Mouse (Mus musculus) cerebellum, postnatal 10 days (tissue): ENCODE results near the gene Nav3.
A peak's percentile ranks its signal among the peaks of the same experiment; 100 is the strongest.

Experiments used
- DNase-seq, 2 experiments: peaks; one replicate each; pipeline ENCODE4 v3.0.0; 2021; ENCODE audit warnings: mixed read lengths in 2 of 2

Nav3 gene

DNA sequence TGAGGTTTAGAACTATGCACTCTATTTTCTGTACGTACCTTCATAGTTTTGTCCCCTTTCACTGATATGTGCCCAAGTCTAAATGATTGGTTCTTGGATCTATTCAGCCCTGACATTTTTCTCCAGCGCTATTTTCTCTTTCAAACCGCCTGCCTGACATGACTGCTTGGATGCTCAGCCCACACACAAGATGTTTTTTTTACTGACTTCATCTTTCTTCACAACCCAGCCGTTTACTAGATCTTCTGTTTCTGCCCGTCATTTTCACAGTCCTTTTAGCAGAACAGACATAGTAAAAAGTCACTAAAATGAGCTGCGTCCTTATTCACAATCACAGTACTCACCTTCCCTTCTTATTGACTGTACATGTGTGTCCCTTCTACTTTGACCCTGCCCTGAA is 656.8 kb downstream of the Nav3 start:
- DNase-seq: no peak

DNA sequence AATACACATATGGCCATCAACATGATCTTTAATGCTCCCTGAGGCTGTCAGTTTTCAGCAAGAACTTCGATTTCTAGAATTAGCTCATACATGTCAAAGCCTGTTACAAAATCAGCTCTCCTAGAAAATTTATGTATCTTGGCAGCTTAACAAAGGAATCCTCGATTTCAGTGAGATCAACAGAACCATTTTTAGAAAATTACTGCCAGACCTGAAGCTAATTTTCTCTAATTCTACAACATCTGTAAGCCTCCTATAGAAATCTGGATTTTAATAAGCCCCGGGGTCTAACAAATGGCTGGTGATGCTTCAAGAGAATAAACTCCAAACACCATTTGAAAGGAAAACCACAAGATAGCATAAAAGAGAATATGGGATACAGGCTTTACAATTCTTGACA is 659.0 kb downstream of the Nav3 start:
- no peak for DNase-seq

DNA sequence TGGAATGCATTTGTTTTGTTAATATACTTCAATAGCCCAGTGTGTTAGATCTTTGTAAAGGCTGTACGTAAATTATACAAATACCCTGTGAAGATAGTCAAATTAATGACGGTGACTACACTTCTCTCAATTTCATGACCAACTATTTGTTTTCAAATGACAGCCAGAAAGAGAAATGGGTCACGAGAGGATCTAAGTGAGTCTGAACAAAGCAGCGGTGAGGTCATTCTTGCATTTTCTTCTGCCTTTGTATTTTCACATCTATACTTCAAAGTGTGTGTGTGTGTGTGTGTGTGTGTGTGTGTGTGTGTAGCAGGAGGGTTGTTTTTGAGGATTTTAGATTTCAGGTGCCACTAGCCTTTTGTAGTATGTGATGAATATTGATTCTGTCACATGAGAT is 662.5 kb downstream of the Nav3 start:
- DNase-seq: no peak

DNA sequence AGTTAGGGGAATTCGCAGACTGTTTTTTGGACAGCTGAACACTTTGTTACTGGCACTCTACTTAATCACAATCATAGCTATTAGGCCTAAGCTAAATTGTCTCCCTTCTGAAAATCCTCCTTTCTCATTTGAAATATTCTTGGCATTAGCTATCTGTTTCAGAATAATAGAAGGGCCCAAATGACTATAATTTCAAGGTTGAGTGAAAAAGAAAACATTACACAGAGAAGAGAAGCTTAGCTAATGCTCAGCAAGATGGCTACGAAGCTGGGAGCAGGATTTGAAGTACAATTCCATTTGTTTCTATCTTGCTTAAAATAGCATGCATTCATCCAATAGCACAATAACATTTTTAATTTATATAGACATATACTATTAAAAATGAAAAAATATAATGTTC is 667.3 kb downstream of the Nav3 start:
- no peak for DNase-seq

DNA sequence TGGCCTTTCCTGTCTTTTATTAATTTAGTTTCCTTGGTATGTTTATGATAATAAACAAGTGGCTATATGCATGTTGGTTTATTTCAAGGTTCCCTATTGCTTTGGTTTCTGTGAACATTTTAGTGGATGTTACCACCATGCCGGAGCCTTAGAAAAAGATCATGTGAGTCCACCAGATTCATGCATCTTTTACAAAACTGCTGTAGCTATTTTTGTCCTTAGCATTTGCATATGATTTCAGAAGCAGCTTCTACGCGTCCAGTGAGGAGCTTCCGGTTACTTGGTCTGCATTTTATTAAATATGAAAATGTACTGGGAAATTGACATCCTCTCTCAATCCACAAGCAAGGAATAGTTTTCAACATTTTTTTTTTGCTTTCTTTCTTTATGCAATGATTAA is 676.9 kb downstream of the Nav3 start:
- DNase-seq: no peak

DNA sequence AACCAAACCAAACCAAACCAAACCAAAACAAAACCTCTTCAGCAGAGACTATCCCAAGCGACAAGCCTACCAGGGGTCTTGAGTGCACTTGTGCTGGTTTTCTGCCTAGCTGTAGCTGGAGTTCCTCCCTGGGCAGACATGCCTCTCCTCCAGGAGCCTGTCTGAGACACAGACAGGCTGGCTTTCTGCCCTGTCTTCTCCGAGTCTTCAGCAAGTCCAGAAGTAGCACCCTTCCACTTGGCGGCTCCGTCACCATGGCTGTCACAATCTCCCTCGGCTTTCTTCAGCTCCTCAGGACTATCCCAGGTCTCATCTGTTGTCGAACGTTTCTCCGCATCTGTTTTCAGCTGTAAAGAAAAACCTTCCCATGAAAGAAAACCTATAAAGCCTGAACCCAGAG is 686.9 kb downstream of the Nav3 start:
- no peak for DNase-seq

DNA sequence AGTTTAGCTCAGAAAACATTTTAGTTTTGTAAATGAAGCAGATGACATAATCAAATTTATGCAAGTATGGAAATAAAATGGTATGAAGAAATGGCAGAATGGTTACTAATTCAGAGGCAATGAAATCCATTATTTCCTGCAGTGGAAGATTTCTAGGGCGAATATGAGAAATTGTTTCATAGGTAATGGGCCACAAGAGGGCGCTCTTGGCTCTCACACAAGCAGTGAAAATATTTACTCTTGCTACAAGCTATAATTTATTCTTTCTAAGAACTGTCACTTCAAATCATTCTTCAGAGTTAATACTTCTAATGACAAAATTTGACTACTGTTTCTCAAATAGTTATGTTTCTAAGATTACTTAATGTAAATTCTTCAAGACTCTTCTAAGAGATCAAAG is 690.4 kb downstream of the Nav3 start:
- peak; percentile 79 to 85 for DNase-seq

DNA sequence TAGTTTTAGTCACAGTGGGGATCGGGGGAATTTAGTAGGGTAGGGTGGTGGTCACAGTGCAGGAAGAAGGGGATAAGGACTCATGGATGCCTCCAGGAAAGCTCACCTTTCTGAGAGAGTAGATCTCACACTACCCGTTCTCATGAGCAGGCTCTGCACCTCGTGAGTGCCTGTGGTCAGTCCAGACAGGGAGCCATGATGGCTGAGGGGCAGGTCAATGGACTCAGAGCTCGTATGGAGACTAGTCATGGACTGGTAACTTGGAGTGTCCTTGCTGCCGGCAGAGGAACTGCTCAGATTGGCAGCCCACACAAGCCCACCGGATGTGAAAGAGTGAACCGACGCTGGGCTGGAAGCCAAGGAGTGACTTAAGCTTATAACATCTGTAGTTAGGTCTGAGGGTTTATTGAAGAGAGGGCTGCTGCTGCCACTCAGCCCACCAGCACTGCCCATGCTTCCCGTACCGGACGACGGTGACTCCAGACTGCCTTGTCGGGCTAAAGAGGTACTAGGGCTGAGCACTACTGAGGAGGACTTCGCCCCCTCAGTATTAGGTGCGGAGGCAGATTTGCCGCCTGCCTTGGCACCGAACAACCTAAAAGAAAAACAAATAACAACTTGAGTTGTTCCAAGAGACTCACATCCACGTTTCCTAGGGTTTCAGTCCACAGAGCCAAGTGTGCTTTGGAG is 691.4 kb downstream of the Nav3 start:
- DNase-seq: no peak

DNA sequence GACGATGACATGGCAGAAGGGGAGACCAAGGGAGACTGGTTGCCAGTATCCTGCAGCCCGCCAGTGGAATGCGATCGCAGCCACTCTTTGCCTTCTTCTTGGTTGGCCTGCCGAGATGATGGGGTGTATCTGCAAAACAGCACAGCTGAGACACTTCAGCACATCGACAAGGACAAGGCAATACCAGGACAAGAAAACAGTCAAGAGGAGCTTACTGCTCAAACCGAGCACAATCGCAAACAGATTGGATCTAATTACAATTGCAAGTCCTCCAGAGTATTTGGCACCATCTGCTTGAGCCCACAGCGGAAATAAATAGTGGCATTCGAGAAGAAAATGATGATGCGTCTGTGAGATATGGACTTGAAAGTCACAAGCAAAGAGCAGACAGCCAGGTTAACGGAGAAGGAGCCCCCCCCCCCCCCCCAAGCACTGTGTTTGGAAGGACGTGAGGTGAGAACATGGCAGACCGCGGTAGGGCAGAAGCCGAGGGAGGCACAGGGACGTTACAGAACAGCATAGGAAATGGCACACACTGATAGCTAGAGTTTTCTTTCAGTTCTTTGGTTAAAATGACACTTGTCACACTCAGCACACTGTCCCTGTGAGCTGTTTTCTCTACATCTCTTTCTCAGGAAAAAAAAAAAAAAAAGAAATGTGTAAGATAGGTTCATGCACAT is 696.9 kb downstream of the Nav3 start:
- peak; percentile 49 to 52 for DNase-seq

DNA sequence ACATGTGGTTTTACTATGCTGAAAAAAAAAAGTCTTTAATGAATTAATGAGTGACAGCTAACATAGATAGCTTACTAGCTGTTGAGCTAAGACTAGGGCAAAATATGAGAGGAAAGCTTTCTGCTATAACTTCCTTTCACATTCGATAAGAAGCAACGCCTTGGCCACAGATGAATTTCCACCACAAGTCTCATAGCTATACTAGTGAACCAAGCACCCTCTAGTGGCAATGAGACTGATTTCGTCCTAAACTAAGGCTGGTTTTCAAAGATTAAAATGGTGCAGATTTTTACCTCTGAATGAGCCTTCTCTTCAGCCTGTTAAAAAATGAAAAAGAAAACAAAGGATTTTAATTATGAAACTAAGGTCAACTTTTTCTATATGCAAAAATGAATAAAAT is 709.1 kb downstream of the Nav3 start:
- peak; percentile 52 to 69 for DNase-seq

DNA sequence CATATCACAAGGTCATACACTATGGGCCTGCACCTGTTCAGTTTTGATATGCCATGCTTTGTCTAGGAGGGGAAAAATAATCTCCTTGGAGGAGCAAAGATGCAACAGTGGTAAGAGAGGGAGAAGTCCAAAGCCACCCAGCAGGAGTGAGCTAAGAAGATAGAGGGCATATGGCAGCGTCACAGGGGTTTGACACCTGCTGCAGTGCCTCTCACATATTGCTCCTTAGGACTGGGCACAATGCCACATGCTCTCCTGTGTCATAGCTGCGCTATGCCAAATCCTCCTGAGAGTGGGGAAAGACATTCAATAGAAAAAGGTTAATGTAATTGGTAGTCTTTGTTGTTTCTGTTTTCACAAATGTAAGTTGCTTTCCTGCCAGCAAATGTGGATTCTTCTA is 714.3 kb downstream of the Nav3 start:
- peak; percentile 92 to 96 for DNase-seq

DNA sequence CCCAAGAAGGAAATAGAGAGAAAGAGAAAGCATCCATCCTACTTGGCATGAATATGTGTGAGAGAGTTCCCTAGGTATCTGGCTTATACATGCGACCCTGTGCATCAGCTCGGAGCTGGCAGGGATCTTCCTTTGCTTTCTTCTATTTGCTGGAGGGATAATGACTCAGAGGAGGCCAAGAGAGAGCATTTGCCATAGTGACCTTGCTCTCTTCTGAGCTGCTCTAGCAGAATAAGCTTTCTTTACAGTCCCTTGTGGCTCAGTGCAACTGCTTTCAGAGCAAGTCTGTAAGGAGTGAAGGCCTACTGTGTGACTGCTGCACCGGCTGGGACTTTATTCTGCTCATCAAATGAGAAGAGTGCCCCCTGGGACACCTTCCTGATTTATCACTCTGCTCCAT is 715.7 kb downstream of the Nav3 start:
- DNase-seq: peak; percentile 62 to 69

DNA sequence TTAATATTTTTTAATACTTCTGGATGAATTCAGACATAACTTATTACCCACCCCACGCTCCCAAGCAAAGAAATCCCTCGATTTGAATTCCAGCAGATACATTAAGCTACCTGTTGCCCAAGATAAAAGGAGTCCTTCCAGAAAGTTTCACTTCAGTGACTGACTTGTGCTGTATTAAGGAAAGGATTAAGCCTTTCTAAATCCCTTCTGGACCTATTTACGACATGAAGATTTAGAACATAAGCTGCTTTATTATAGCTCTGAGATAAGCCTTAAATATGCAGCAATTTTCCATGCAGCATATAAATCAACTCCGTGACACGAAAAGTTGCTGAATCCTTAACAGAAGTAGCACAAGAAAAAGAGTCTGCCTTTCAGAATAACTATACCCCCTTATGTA is 732.4 kb downstream of the Nav3 start:
- DNase-seq: no peak

DNA sequence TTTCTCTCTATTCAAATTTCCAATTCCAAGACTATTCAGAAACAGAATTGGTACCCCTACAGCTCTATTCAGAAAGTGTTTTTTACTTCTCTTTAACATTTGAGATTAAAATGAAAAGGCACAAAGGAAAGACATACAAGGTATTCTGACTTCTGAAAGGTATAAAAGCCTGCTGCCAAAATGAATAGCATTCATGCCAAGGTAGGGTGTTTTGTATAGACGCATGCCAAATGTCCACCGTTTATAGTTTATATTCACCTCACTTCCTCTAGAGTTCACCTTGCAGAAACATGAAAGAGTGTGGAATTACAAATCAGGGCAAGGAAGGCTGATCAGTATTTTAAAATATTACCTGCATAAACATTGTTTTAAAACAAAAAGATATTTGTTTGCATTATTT is 737.2 kb downstream of the Nav3 start:
- DNase-seq: peak; percentile 33 to 43

DNA sequence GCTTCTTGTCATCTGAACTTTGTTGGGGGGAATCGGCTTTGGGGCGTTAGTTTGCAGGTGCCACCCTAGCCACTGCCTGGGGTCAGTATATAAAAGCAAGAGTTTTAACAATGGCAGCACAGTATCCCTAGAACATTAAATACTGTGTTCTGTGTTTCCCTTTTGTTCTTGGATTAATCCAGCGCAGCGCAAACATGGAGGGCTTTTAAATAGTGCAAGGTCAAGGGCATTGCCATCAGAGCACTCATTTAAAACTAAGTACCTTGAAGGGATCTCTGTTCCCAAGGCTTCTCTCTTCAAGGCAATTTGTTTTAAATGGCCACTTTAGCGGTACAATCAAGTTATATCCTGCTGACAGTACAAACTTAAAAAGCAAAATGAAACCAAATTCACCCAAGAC is 737.6 kb downstream of the Nav3 start:
- DNase-seq: no peak

DNA sequence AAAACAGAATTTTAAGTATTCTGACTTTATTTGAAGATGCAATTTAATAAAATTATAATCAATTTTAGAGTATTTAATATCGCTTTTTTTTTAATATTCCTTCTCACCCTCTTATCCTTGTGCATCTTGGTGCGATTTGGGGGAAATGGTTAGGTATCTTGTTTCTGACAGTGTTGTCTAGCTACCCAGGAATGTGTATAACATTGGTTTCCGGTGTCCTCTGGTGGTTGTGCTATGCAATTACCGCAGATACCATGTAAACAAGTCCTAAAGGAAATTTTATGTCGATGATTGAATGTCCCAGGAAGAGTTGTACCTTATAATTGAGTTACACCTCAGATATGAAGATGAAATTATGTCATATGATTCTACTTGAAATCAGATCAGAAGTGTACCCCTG is 743.0 kb downstream of the Nav3 start:
- peak; percentile 72 to 76 for DNase-seq

DNA sequence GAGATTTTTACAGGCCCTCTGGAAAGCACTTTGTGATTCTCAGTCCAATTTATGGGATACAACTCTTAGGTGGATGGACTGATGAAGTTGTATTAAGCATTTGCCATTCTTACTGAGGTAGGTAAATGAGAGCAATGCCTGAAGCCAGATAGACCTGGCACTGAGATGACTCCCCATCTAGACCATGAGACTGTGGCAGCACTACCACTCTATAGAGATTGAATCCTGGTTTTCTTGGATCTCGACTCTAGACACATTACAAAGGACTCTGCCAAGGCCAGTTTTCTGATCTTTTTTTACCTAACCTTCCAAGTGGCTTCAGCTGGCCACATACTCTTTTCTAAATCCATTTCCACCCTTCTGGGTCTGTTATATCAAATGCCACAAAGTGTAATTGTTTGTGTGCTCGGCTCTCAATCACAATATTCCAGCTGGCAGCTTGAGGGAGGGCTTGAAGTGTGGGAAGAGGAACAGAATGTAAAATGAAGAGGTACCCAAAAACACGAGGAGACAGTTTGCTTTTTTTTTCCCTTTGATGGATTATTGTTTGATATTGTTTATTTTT is 756.2 kb downstream of the Nav3 start:
- DNase-seq: peak; percentile 40 to 45

DNA sequence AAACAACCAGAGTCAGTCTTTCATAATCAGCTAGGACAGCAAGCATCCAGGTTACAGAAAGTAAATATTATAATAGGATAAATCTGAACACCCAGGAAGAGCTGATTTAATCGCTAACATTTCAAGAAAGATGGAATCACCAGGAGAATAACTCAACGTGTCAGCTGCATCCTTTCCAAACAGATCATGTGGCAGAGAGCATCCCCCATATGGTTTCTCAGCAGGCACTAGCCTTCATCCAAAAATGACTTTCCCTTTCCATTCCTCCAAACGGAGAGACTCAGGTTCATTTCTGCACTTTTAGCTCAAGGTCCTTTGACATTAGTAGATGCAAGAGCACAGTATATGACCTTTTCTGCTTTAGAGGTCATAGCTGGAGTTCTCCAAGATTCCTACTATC is 765.4 kb downstream of the Nav3 start:
- peak; percentile 92 to 93 for DNase-seq

DNA sequence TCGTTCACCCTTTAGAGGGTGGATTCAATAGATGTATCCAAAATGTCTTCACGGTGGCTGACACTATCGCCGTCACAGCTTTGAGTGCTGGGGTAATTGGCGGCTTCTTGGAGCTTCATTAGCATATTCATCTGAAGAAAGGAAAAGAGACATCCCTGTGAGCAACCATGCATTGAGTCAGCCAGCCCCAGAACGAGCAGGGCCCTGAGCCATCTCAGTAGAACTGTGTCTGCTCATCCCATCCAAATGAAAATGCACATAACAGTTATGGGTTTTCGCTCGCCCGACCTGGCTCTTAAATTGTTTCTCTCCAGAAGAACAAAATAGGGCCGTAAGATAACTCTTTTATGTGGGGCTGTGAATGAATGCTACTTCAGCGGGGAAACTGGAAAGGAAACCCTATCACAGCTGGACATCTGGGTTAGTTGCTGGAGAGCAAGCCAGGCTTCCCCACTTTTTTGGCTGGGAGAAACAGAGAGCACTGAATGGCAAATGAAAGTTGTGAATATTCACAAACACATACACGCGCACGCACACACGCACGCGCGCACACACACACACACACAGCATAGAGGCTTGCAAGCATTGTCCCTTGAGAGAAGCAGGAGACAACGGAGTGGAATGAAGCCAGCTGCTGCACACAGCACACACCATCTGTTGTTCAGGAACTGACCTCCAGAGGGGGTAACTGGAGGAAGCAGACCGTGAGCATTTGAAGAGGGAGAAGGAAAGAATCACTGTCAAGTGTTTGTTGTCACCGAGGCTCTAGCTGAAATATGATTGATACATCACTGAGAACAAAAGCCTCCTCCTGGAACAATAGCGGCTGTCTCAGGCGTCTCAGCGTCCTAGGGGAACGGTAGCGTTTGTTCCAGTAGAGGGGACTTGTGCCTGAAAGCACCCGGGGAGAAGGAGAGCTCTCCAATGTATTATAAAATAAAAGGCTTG is 771.6 kb downstream of the Nav3 start:
- DNase-seq: peak; percentile 93 to 94

DNA sequence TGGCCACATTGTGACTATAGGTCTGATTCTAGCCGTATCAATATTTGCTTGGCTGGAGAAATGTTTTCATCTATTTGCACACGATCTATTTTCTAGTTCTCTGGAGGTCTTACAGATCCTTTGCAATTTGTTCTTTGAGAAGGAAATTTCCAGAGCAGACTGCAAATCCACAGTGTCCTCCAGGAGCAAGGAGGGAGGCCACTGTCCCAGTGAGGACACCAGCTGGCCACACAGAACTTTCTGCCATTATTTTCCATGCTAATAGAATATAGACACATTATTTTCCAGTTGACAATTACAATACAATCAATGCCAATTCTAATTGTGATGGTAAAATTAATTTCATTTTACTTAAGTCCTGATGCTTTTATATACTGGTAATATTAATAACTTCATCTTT is 783.1 kb downstream of the Nav3 start:
- peak; percentile 62 to 73 for DNase-seq

DNA sequence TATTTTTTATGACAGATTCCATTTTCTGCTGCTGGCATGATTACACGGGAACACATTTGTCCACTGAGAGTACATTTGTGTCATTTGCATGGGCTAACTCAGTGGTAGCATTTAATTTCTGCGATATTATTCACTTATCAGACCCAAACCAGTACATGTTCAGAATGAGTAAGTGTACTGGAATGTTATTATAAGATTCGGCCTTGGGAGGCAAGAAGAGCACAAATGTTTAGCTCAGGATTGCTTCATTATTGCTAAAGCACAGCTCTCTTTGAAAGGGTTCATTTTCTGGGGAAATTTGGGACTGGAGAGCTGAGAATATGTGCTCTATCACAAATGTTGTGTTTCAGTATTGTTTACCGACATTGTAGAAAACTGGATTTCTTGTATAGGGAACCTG is 788.6 kb downstream of the Nav3 start:
- DNase-seq: no peak

DNA sequence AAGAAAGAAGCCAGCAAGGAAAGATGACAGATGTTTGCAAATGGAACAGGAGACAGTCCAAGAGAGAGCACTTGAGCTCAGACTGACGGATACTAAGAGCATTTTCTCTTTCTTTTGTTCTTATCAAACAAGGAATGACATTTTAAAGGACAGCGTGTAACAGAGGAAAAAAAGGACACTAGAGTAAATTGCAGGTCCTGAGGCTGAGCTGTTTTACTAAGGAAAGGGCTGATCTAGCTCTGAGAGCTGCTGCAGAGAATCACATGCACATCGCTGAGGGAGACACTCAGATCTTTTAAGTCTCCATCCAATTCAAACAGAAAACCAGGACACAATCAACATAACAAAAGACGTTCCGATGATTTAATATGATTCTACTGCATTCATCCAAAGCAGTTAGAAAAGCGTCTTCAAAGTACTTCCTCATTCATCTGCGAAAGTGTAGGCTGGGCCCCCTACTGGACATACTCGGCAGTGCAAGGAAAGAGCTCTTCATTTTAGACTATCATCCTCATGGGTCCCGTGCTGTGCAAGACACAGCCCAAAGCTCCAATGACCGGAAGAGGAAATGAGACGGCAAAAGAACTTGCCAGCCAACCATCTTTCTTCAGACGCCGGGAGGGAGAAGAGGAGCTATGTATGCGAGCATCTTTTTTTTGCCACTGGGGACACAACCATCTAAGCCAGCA is 791.2 kb downstream of the Nav3 start:
- peak; percentile 90 to 95 for DNase-seq

DNA sequence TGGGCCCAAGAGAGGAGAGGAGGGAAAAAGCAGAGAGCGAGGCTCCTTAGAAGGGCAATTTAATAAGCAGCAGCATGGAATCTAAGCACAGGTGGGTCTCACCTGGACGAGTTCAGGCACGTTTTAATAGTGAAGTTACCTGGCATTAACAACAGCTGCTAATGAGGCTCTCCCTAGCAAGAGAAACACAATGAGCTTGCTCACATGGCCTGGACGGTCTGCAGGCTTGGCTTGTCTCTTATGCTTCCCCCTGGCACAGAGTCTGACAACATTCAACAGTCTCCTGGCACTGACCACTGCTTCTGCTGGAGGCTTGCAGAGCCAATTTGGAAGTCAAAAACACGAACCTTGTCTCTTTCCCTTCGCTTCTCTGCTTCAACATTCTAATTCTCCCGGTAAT is 804.5 kb downstream of the Nav3 start:
- DNase-seq: peak; percentile 80
